Mouse (Mus musculus): Measurements from ENCODE around the gene Tkfc. TPM values are rescaled to one million over a fixed set of nuclear protein-coding genes. Genes with fewer than 3 reads are reported as not detected.

Gene Tkfc
- polyA plus RNA-seq (2012; rRNA removed), result 21.0 and 22.5 TPM in 2 replicates

- DNase-seq (ENCODE audit: low read depth), result no peak
Observed at GRCm38 (mm10) chr19:10605293-10605900, at the start of gene Tkfc, which contains the start of gene Ddb1. Tkfc (minus strand) TSS chr19:10605654. Ddb1 (plus strand) TSS chr19:10605327.

GRCm38 (mm10) chr19:10648156-10648555 is 42.7 kb upstream of the Tkfc start:
- DNase-seq (ENCODE audit: low read depth), result no peak

- no peak for DNase-seq (ENCODE audit: low read depth)
Observed at GRCm38 (mm10) chr19:10645616-10646015, 40.2 kb upstream of the Tkfc start.

- no peak for DNase-seq (ENCODE audit: low read depth)
Observed at GRCm38 (mm10) chr19:10640589-10641378, 35.3 kb upstream of the Tkfc start.

- DNase-seq (ENCODE audit: low read depth), result no peak
Observed at GRCm38 (mm10) chr19:10640080-10640479, 34.6 kb upstream of the Tkfc start.

GRCm38 (mm10) chr19:10637840-10638239 is 32.4 kb upstream of the Tkfc start:
- no peak for DNase-seq (ENCODE audit: low read depth)

GRCm38 (mm10) chr19:10634872-10635318 is 29.4 kb upstream of the Tkfc start:
- no peak for DNase-seq (ENCODE audit: low read depth)

GRCm38 (mm10) chr19:10634106-10634871 is 28.8 kb upstream of the Tkfc start, which contains the start of gene Vwce:
Vwce (plus strand) TSS chr19:10634213.
- no peak for DNase-seq (ENCODE audit: low read depth)

GRCm38 (mm10) chr19:10608573-10609240 is 3.3 kb upstream of the Tkfc start:
- DNase-seq (ENCODE audit: low read depth), result no peak

GRCm38 (mm10) chr19:10605901-10606622 is 608 bp upstream of the Tkfc start:
- no peak for DNase-seq (ENCODE audit: low read depth)

- no peak for DNase-seq (ENCODE audit: low read depth)
Observed at GRCm38 (mm10) chr19:10604534-10604933, 920 bp downstream of the Tkfc start.

- DNase-seq (ENCODE audit: low read depth), result no peak
Observed at GRCm38 (mm10) chr19:10603660-10604523, 1.6 kb downstream of the Tkfc start.

- DNase-seq (ENCODE audit: low read depth), result no peak
Observed at GRCm38 (mm10) chr19:10602787-10603186, 2.7 kb downstream of the Tkfc start.

- DNase-seq (ENCODE audit: low read depth), result no peak
Observed at GRCm38 (mm10) chr19:10602247-10602769, 3.1 kb downstream of the Tkfc start.

- DNase-seq (ENCODE audit: low read depth), result no peak
Observed at GRCm38 (mm10) chr19:10599648-10600047, 5.8 kb downstream of the Tkfc start.

GRCm38 (mm10) chr19:10598188-10598587 is 7.3 kb downstream of the Tkfc start:
- DNase-seq (ENCODE audit: low read depth), result no peak

- no peak for DNase-seq (ENCODE audit: low read depth)
Observed at GRCm38 (mm10) chr19:10591659-10592377, 13.6 kb downstream of the Tkfc start.

GRCm38 (mm10) chr19:10590301-10590700 is 15.2 kb downstream of the Tkfc start:
- DNase-seq (ENCODE audit: low read depth), result no peak
